Mouse (Mus musculus): ENCODE data around the gene Poln.

DNA sequence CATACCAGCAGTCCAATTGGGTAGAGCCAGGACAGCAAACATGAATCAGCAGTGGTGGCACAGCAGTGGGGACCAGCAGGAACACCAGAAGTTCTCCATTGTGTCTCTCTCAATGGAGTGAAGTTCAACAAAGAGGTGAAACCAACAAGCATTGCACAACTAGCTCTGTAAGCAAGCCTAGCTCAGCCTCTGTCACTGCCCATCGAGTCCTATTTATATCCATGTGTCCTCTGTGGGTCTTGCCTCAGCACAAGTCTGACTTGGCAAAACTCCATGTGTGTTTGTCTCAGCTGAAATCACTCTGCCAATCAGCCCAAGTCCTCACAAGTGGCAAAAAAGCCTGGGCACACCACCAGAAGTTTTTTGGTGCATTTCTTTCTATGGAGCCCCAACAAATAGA is 63.6 kb downstream of the Poln start:
- TF ChIP-seq CTCF (IDR thresholded peaks at IDR 0.05; ENCODE audit: control insufficient read depth, insufficient read depth, low read length) (no peak), POLR2A (IDR thresholded peaks at IDR 0.05; ENCODE audit: borderline replicate concordance, control insufficient read depth, low read depth, low read length) (no peak)
